Mouse (Mus musculus) heart, adult 2 months (tissue): Measurements from ENCODE around the gene Upk3a. TPM values are rescaled to one million over a fixed set of nuclear protein-coding genes. Genes with fewer than 3 reads are reported as not detected.
"Not testable (repeated sequence)": the region's sequence is repeated elsewhere in the genome, so short reads cannot be mapped to it uniquely, and the experiment has no call there.

ENCODE experiments used
- DNase-seq, 2 experiments: peaks; one replicate each; pipeline ENCODE4 v3.0.0; 2021
- H3K27ac ChIP-seq: fragments of 200-600 bp; 2 replicates; pipeline ENCODE4 v1.8.1; 2022
- H3K27me3 ChIP-seq: fragments of 200-500 bp; 2 replicates; pipeline ENCODE4 v1.6.1; 2012; ENCODE audit warnings: mild to moderate bottlenecking, low read length, inconsistent platforms, mixed read lengths; ENCODE audit not compliant: control insufficient read depth, insufficient read depth
- H3K36me3 ChIP-seq: fragments of 200-500 bp; 2 replicates; pipeline ENCODE4 v1.6.1; 2012; ENCODE audit warnings: low read length, inconsistent platforms; ENCODE audit not compliant: control insufficient read depth, insufficient read depth
- H3K4me1 ChIP-seq: fragments of 200-500 bp; 2 replicates; pipeline ENCODE4 v1.6.1; 2011; ENCODE audit warnings: low read length; ENCODE audit not compliant: control insufficient read depth, insufficient read depth
- H3K4me3 ChIP-seq: fragments of 200-600 bp; 2 replicates; pipeline ENCODE4 v1.8.1; 2022
- H3K79me2 ChIP-seq: fragments of 200-500 bp; replicated peaks from 2 replicates; pipeline ENCODE4 v1.6.1; 2012; ENCODE audit warnings: mild to moderate bottlenecking, inconsistent platforms, low read length, moderate library complexity, mixed read lengths; ENCODE audit not compliant: control insufficient read depth, insufficient read depth
- H3K9ac ChIP-seq: fragments of 200-500 bp; 2 replicates; pipeline ENCODE4 v1.6.1; 2012; ENCODE audit warnings: low read depth, mild to moderate bottlenecking, control low read depth, inconsistent platforms, low read length, mixed read lengths
- CTCF ChIP-seq: fragments of 200-600 bp; IDR thresholded peaks from 2 replicates; pipeline ENCODE4 v1.8.1; 2022; ENCODE audit warnings: antibody characterized with exemption, mild to moderate bottlenecking, moderate library complexity
- EP300 ChIP-seq: fragments of 200-500 bp; IDR thresholded peaks from 2 replicates; pipeline ENCODE4 v1.6.1; 2011; ENCODE audit warnings: low read depth, low read length, control low read depth; ENCODE audit not compliant: insufficient read depth
- POLR2A ChIP-seq: fragments of 200-500 bp; IDR thresholded peaks from 2 replicates; pipeline ENCODE4 v1.6.1; 2011; ENCODE audit warnings: mild to moderate bottlenecking, low read depth, low read length, control low read depth; ENCODE audit not compliant: insufficient read depth
- WGBS: fragments of 180-500 bp; shearing (Covaris S2); methylation state at CpG from one replicate; pipeline ENCODE4 v1.1.7; 2018; 5-methylcytosine and 5-hydroxymethylcytosine counted together
- intact Hi-C: fragments of 180-260 bp; cut with DNase I; formaldehyde crosslinking; loops from one replicate; pipeline ENCODE4 v1.15.1; 2025
- polyA plus RNA-seq: library from polyadenylated mRNA; depleted of rRNA; stranded (reverse); fragments of >200 nt; gene quantifications from 2 replicates; pipeline ENCODE4 v1.2.3, GENCODE M21; 2012
- total RNA-seq, 2 experiments: library from RNA; stranded (reverse); gene quantifications; 2 replicates each; pipeline ENCODE4 v1.2.3; 2021

Upk3a gene
- total and polyA plus RNA-seq, 3 experiments: 0.39 TPM; not detected in 2

- Histone ChIP-seq H3K4me1 (no peaks in the 10 kb centered on the region), H3K4me3 (no peak overlapping the region), H3K9ac (no peak overlapping the region), H3K79me2 (no peaks in the 10 kb centered on the region), H3K27ac (no peak overlapping the region), H3K27me3 (peaks cover 2% of the 10 kb centered on the region; the same call in 1 of the 2 replicates), H3K36me3 (no peaks in the 10 kb centered on the region)
- no peak for TF ChIP-seq EP300
- TF ChIP-seq CTCF: no peak
- TF ChIP-seq POLR2A: no peak
- DNase-seq: no peak
- 47% methylated on average over 11 of the region's 11 CpGs for WGBS
- intact Hi-C loops: no loop called here
These were observed 1.2 kb upstream of the Upk3a start for GRCm38 (mm10) chr15:85015771-85016170.

- Histone ChIP-seq H3K79me2 (no peaks in the 10 kb centered on the region), H3K27ac (no peak overlapping the region), H3K4me1 (no peaks in the 10 kb centered on the region), H3K4me3 (no peak overlapping the region), H3K27me3 (no peaks in the 10 kb centered on the region; the same call in 1 of the 2 replicates), H3K36me3 (no peaks in the 10 kb centered on the region), H3K9ac (no peak overlapping the region)
- TF ChIP-seq EP300 (no peak), CTCF (no peak), POLR2A (no peak)
- intact Hi-C loops: no loop called here
- peak; percentile 32 to 48 for DNase-seq
- 50% methylated on average over 4 of the region's 4 CpGs for WGBS
These were observed 5.3 kb downstream of the Upk3a start for GRCm38 (mm10) chr15:85022211-85022610.

- TF ChIP-seq POLR2A (no peak), CTCF (no peak), EP300 (no peak)
These were observed 9.3 kb downstream of the Upk3a start for GRCm38 (mm10) chr15:85026197-85026596.

GRCm38 (mm10) chr15:85027740-85028139 lies 10.8 kb downstream of the Upk3a start:
- H3K4me1 ChIP-seq: no peaks in the 10 kb centered on the region
- 69% methylated on average over 4 of the region's 4 CpGs for WGBS
- TF ChIP-seq POLR2A: no peak
- TF ChIP-seq CTCF: no peak
- TF ChIP-seq EP300: no peak
- H3K4me3 ChIP-seq: no peak overlapping the region
- intact Hi-C loops: no loop called here
- H3K27ac ChIP-seq: no peak overlapping the region
- no peaks in the 10 kb centered on the region for H3K36me3 ChIP-seq
- no peak for DNase-seq
- H3K9ac ChIP-seq: no peak overlapping the region
- no peaks in the 10 kb centered on the region for H3K27me3 ChIP-seq
- H3K79me2 ChIP-seq: no peaks in the 10 kb centered on the region

More at GRCm38 (mm10) chr15:85026197-85026596, 9.3 kb downstream of the Upk3a start:
- Histone ChIP-seq H3K9ac (no peak overlapping the region), H3K27ac (no peak overlapping the region), H3K4me1 (no peaks in the 10 kb centered on the region), H3K4me3 (no peak overlapping the region), H3K79me2 (no peaks in the 10 kb centered on the region), H3K36me3 (no peaks in the 10 kb centered on the region), H3K27me3 (no peaks in the 10 kb centered on the region)
- no peak for DNase-seq
- intact Hi-C loops: no loop called here
- WGBS: 65% methylated on average over 4 of the region's 4 CpGs

DNA sequence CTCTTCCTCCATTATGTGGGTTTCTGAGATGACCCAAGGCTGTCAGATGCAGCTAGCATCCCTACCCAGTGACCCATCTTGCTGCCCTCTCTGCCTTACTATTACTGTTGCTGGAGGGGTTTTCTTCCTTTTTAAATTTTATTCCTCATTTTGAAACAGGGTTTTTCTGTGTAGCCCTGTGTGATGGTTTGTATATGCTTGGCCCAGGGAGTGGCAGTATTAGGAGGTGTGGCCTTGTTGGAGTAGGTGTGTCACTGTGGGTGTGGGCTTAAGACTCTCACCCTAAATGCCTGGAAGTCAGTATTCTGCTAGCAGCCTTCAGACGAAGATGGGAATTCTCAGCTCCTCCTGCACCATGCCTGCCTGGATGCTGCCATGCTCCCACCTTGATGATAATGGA lies 11.7 kb downstream of the Upk3a start, which contains the start of gene Fam118a:
Gene Fam118a (plus strand): TSS at position 301 of the 400 bp plus-strand sequence.
- H3K4me1 ChIP-seq, DNase-seq, H3K27ac ChIP-seq, intact Hi-C loops, H3K79me2 ChIP-seq, H3K4me3 ChIP-seq, H3K9ac ChIP-seq, H3K27me3 ChIP-seq, H3K36me3 ChIP-seq: not testable (repeated sequence)
- WGBS: 71% methylated on average over 1 of the region's 1 CpGs

- WGBS: 20% methylated on average over 1 of the region's 1 CpGs
- H3K4me1 ChIP-seq, intact Hi-C loops, H3K79me2 ChIP-seq, H3K36me3 ChIP-seq, H3K4me3 ChIP-seq, DNase-seq, H3K27ac ChIP-seq, H3K27me3 ChIP-seq, H3K9ac ChIP-seq: not testable (repeated sequence)
These were observed 13.7 kb downstream of the Upk3a start for GRCm38 (mm10) chr15:85030643-85031042.
